Mouse (Mus musculus) layer of hippocampus, adult 18-20 months (tissue): ENCODE results near the gene Sacm1l. TPM values are rescaled to one million over a fixed set of nuclear protein-coding genes. Genes with fewer than 3 reads are reported as not detected.

Source experiments
- DNase-seq, 2 experiments: peaks; one replicate each; pipeline ENCODE4 v3.0.0; 2022; ENCODE audit warnings: low spot score in 2 of 2
- total RNA-seq, 2 experiments: library from RNA; stranded (reverse); gene quantifications; 2 replicates each; pipeline ENCODE4 v1.2.3; 2021

Gene Sacm1l
- total RNA-seq, 2 experiments from 2014 or later, result 61.8 to 62.3 TPM

GRCm38 (mm10) chr9:123554599-123554998, 25.0 kb downstream of the Sacm1l start:
- no peak for DNase-seq

GRCm38 (mm10) chr9:123577360-123578192, 48.0 kb downstream of the Sacm1l start:
- no peak for DNase-seq

GRCm38 (mm10) chr9:123589240-123589910, 59.8 kb downstream of the Sacm1l start:
- DNase-seq, result no peak

GRCm38 (mm10) chr9:123595194-123595593, 65.6 kb downstream of the Sacm1l start:
- DNase-seq, result no peak

GRCm38 (mm10) chr9:123596910-123597309, 67.4 kb downstream of the Sacm1l start:
- no peak for DNase-seq

- DNase-seq, result no peak
These were observed 67.8 kb downstream of the Sacm1l start for GRCm38 (mm10) chr9:123597376-123597775.

- DNase-seq, result no peak
These were observed 72.0 kb downstream of the Sacm1l start for GRCm38 (mm10) chr9:123601529-123601928.

- no peak for DNase-seq
These were observed 90.9 kb downstream of the Sacm1l start for GRCm38 (mm10) chr9:123620311-123621098.

- no peak for DNase-seq
These were observed 95.2 kb downstream of the Sacm1l start for GRCm38 (mm10) chr9:123624741-123625140.

GRCm38 (mm10) chr9:123625821-123626220, 96.3 kb downstream of the Sacm1l start:
- no peak for DNase-seq

GRCm38 (mm10) chr9:123631666-123632065, 102.1 kb downstream of the Sacm1l start:
- no peak for DNase-seq

- no peak for DNase-seq
These were observed 102.7 kb downstream of the Sacm1l start, which contains the start of gene Slc6a20b for GRCm38 (mm10) chr9:123632281-123632680. TSS of gene Slc6a20b (minus strand) at chr9:123632565.

- DNase-seq, result no peak
These were observed 103.4 kb downstream of the Sacm1l start for GRCm38 (mm10) chr9:123632993-123633392.

- no peak for DNase-seq
These were observed 107.2 kb downstream of the Sacm1l start for GRCm38 (mm10) chr9:123636771-123637170.

GRCm38 (mm10) chr9:123638231-123638630, 108.7 kb downstream of the Sacm1l start:
- DNase-seq, result no peak

- DNase-seq, result peak in 1 of 2 experiments; percentile 49
These were observed 109.1 kb downstream of the Sacm1l start for GRCm38 (mm10) chr9:123638668-123639089.

GRCm38 (mm10) chr9:123640106-123640505, 110.5 kb downstream of the Sacm1l start:
- DNase-seq, result no peak
